Mouse (Mus musculus) forelimb bud, embryonic 11.5 days (tissue): ENCODE measurements around the gene Mapt.

Source experiments
- DNase-seq: peaks from one replicate; pipeline ENCODE4 v3.0.0-alpha.2; 2012; ENCODE audit warnings: low read depth, low spot score

Mapt gene

DNA sequence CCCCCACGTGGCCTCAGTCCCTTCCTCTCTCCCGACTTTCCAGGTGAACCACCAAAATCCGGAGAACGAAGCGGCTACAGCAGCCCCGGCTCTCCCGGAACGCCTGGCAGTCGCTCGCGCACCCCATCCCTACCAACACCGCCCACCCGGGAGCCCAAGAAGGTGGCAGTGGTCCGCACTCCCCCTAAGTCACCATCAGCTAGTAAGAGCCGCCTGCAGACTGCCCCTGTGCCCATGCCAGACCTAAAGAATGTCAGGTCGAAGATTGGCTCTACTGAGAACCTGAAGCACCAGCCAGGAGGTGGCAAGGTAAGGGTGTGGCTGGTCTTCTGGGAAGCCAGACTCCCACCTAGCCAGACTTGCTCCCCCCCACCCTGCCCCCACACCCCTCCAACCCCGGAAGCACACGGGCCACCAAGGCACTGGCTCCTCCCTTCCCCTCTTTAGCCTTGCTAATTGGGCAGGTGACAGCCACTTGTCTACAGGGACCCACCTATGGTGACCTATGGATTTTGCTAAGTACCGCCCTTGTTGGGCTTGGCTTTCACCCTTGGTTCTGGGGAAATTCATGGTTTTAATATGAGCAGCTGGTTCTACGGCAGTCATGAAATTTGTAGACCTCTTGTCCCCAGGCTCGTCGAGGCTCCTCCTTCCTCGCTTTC lies 79.2 kb downstream of the Mapt start:
- DNase-seq, result no peak

DNA sequence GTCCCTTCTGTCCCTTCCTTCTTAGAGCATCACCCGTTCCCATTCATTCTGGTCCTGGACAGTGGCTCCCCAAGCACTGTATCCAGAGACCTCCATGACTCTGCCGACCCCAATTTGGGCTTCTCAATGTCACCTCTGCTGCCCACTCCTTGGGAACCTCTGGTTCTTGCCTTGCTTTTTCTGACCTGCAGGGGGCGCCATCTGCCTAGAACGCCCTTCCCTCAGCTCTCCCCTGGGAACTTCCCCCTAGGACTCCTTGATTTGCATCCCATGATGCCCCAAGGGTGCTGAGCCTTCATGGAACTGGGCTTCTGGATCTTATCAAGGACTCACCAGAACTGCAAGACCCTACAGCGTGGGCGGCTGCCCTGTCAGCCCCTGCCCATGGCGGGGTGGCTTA lies 80.5 kb downstream of the Mapt start:
- DNase-seq, result no peak

DNA sequence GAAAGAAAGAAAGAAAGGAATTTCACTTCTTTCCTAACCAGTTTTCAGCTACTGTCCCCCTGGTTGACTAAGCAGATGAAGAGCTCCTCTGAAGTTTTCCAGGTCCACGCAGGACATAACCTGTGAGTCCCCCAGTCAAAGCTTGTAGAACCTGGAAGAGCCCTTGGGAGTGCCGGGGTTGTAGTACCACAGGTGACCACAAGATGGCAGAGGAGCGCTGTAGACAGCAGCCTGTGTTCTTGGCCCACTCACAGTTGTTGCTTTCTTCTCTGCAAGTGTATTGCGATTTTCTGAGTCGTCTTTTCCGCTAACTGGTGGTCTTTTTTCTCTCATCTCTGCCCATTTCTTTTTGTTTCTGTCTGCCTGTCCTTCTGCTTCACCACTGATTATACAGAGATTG lies 84.5 kb downstream of the Mapt start:
- DNase-seq, result peak; percentile 90

DNA sequence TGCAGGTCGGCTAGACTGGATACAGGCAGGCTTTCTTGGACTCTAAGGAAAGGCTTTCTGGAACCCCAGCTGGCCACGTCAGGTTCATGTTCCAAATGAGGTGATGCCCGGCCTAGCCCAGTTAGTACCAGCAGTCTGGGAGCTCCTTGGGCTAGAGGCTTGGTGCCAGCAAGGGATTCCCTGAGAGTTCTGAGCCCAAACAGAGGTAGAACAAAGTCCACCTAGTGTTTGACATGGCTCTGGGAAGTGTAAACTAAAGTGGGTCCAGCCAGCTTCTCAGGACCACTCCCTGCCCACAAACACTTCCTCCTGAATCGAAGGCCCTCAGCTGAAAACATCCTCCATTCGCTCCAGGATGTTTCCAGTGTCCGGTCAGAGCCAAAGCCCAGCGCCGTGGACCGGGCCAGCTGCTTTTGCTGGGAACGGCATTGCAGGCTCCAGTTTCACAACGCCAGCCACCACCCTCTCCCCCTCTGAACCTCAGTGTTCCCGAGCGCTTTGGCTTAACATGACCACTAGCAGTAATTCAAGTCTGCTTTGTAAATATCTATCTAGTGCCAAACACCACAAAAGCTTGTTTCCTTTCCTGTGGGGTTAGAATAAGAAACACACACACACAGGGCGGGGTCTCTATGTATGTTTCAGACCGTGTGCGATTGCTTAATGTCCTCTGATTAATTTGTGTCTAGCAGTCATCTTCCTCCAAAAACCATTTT lies 85.7 kb downstream of the Mapt start:
- DNase-seq, result no peak

DNA sequence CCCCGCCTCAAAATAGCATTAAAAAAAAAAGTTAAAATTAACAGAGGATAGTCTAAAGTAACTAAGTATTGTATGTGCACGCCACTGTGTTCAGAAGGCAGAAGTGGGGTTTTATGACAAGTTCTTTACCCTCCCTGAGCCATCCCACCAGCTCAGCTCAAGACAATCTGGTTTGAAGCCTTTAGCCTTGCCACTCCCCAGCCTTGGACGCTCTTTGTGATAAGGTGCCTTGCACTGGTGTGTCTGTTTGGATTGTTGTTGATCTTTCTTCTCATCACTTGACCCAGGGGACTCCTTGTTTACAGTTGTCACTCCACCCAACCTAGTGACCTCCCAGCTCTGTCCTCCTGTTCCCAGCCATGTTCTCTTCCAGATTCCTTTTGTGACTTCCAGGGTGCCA lies 86.4 kb downstream of the Mapt start:
- DNase-seq, result no peak

DNA sequence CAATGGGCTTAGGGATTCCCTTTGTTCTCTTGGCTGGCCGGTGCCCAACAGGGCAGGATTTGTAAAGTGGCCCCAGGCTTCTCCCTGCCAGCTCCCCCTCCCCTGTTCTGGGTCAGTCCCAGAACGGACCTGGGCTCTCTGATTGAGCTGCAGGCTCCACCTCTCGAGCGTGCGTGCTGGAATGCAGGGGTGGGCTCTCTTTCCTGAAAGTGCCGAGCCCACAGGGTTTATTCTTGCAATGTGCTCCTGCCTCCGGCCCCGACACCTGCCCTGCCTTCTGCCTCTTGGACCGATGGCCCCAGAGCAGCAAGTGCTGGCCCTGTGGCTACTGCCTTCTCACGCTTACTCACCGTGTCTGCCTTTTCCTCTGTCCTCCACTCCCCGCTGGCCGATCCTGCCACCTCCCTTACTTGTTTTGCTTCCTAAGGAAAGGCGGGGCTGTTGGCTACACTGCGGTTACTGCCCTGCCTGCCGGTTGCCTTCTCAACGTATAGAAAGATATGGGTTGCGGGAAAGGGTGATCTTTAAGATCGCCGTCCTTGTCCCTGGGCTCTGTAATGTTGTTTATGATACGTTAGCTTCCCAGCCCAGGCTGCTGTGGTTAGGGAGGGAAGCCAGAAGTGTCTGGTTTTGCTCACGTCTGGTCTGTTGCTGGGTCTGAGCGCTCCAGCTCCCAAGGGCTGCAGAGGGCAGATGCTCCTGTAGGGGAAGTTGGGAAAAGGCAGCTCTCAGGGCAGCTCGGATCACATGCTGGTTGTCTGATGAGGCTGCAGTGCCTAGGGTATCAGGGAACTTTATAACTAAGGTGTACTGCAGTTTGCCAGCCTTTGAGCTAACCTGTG lies 88.0 kb downstream of the Mapt start:
- peak; percentile 46 for DNase-seq

DNA sequence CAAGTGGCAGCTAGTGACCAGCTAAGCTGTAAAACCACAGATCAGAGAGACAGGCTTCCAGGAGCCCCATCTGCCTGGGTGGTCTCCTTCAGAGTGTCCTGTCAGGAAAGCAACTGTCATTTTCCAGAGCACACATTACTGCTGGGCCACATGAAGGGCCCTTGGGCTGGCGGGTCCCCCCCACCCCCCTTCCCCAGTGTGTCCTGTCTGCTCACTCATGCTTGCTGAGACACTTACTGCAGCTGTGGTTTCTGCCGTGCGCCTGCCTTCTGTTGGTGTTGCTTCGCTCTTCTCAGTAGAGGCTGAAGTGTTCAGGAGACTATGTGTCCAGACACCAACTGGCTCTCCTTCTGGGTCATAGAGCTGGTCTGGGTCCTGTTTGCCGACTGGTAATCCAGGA lies 89.3 kb downstream of the Mapt start:
- no peak for DNase-seq

DNA sequence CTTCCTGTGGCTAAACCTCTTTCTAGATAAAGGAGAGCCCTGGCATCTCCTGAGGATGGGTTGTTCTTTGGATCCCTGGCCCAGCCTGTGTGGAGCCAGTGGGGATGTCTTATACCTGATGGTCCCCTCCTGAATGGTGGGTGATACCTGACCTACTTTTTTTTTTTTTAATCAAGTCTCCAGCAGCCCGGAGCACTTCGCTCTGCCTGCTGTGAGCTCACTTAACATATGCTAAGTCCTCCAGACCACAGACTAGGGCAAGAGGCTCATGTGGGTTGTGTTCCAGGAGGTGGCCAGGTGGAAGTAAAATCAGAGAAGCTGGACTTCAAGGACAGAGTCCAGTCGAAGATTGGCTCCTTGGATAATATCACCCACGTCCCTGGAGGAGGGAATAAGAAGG lies 91.0 kb downstream of the Mapt start:
- no peak for DNase-seq

DNA sequence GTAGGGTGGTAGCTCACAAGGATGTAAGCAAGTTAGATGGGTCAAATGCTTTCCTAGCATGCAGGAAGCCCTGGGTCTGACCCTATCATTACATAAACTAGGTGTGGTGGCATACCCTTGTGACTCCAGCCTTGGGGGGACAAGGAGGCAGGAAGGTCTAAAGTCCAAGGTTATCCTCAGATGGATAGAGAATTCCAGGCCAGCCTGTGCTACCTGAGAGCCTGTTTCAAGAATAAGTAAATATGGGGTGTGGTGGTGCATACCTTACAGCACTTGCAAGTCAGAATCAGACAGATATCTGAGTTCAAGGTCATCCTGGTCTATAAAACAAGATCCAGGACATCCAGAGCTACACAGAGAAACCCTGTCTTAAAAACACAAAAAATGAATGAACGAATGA lies 96.3 kb downstream of the Mapt start:
- DNase-seq, result no peak

DNA sequence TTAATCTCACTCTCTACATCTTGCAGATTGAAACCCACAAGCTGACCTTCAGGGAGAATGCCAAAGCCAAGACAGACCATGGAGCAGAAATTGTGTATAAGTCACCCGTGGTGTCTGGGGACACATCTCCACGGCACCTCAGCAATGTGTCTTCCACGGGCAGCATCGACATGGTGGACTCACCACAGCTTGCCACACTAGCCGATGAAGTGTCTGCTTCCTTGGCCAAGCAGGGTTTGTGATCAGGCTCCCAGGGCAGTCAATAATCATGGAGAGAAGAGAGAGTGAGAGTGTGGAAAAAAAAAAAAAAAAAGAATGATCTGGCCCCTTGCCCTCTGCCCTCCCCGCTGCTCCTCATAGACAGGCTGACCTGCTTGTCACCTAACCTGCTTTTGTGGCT lies 96.8 kb downstream of the Mapt start:
- DNase-seq, result no peak

DNA sequence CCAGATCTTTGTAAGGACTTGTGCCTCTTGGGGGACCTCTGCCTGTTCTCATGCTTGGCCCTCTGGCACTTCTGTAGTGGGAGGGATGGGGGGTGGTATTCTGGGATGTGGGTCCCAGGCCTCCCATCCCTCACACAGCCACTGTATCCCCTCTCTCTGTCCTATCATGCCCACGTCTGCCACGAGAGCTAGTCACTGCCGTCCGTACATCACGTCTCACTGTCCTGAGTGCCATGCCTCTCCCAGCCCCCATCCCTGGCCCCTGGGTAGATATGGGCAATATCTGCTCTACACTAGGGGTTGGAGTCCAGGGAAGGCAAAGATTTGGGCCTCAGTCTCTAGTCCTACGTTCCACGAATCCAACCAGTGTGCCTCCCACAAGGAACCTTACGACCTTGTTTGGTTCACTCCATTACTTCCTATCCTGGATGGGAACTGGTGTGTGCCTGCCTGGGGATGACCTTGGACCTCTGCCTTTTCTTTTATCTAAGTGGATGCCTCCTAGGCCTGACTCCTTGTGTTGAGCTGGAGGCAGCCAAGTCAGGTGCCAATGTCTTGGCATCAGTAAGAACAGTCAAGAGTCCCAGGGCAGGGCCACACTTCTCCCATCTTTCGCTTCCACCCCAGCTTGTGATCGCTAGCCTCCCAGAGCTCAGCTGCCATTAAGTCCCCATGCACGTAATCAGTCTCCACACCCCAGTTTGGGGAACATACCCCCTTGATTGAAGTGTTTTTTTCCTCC lies 98.2 kb downstream of the Mapt start:
- no peak for DNase-seq

DNA sequence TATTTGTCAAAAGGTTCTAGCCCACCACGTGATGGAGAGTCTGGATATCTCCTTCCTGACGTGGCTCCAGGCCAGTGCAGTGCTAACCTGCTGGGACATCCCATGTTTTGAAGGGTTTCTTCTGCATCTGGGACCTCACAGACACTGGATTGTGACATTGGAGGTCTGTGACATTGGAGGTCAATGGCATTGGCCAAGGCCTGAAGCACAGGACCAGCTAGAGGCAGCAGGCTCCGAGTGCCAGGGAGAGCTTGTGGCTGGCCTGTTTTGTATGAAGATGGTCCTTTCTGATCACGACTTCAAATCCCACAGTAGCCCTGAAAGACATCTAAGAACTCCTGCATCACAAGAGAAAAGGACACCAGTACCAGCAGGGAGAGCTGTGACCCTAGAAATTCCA lies 99.0 kb downstream of the Mapt start:
- DNase-seq, result no peak

DNA sequence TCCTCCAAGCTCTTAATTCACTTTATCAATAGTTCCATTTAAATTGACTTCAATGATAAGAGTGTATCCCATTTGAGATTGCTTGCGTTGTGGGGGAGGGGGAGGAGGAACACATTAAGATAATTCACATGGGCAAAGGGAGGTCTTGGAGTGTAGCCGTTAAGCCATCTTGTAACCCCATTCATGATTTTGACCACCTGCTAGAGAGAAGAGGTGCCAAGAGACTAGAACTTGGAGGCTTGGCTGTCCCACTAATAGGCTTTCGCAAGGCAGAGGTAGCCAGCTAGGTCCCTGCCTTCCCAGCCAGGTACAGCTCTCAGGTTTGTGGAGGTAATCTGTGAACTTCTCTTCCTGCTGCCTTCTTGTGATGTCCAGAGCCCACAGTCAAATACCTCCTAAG lies 100.0 kb downstream of the Mapt start:
- DNase-seq, result no peak

DNA sequence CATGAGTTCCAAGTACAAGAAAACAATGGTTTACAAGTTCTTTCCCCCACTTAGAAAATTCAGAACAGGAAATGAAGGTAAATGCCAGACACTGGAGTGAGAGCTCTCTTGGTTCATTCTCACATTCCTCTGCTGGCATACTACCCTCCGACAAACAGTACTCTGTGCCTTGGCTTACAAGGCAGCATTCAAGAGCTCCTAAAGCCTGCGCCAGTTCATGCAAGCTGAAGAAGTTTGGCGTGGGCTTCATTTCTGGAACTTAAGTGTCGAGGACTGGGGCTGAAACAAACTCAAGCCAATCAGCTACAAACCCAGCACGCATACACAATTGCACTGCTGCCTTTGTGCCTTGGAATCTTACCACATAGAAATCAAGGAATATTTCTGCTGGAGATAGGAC lies 100.9 kb downstream of the Mapt start:
- no peak for DNase-seq

DNA sequence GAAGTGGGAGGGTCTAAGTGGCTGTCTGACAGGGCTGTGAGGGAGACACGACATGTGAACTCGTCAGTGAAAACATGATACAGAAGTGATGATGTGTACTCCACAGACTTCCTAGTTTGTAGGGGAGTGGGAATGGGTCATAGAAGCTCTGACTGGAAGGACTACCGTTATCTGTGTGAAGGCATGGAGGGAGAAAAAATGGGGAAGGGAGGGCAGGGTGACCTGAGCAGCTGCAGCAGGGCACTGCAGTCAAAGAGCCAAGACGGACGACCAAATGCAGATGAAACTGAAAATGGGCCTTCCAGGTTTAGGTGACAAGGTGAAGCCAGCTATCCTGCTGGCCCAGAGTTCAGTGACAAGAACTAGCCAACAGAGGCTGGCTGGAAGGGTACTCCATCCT lies 102.9 kb downstream of the Mapt start:
- no peak for DNase-seq

DNA sequence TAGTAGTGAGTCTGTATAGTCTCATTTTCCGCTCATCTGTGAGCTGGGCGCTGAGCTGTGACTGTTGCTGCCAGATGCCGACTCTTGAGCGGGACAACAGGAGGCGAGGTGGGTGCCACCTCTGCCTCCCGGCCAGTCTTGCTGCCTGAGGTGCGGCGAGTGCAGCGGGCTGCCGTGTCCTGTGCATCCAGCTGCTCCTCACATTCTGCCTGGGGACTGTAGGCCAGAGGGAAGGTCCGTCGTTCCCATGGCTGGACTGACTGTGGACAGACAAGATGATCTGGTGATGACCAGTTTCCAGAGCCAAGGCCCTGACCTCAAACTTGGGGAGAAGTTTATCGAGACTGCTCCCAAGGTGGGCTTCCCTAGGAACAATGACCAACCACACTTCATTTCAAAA lies 103.8 kb downstream of the Mapt start:
- no peak for DNase-seq

DNA sequence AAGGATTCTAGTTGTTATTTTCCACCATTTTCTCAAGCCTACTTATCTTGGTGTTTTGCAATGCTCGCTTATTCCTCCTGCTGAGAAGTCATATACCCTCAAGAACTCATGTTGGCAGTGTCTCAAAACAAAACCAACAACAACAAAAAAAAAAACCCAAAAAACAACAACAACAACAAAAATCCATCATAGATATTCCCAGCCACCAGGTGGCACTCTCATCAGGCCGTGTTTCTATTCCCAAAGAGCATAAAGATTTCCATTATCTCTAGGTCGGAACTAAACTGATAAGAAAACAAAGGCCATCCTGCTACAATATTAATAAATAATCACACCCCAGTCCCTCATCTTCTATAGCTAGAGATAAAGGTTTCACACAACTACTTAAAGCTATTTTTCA lies 115.7 kb downstream of the Mapt start:
- no peak for DNase-seq

DNA sequence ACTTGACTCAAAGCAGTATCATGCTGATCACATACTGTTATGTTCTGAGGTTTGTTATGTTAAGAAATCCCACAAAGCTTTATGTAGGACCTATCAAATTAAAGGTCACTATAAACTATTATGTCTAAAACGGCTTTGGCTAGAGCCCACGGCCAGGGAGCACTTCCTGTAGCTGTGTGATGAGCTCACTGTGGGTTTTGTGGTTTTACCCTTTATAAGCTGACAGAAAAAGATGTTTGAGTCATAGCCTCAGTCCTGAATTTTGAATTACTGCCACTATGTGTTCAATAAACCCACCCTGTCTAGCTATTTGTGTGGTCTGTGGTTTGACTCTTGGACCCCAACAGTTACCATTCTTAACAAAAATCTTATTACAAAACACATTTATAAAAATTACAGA lies 130.6 kb downstream of the Mapt start:
- DNase-seq, result no peak

DNA sequence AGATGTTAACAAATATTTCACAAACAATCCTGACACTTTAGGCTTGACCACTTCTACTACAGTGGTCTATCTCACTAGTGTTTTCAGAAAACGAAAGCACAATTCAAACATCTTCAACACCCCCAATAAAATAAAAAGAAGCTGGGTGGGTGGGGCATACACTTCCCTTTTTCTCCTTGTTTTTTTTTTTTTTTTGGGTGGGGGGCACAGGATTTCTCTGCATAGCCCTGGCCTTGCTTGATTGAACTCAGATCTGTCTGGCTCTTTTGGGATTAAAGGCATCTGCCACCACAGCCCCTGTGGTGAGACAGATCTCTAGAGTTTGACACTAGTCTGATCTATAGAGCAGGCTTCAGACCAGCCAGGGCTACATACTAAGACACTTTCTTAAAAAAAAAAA lies 131.5 kb downstream of the Mapt start:
- no peak for DNase-seq

DNA sequence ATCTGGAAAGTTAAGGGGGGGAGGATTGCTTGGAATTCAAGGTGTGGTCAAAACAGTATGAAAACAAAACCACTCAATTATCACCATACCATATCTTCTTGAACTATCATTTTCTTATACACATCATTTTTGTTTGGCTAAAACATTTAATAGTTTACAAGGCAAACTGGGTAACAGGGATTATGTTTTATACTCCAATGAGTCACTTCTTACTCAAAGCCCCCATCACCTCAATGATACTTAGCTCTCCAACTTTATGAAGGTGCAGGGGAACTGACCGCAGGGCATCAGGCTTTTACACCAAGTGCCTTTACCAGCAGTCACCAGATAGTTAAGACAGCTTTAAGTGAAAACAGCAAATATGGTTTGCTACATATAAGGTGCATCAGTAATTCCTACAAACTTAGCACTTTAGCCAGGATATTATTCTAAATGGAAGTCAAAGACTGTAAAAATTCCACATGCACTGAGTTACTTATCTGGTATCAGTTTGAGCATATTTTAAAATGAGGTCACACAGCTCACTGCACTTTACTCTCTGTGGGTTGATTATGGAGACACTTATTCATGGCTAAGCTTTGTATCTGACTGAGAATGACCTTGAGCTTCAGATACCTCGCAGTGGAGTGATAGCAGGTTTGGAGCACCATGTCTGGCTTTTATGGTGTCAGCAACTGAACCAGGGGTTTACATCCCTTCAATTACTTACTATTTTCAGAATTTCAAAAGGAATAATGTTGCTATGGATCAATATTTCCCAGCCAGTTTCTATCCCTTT lies 132.8 kb downstream of the Mapt start:
- no peak for DNase-seq

DNA sequence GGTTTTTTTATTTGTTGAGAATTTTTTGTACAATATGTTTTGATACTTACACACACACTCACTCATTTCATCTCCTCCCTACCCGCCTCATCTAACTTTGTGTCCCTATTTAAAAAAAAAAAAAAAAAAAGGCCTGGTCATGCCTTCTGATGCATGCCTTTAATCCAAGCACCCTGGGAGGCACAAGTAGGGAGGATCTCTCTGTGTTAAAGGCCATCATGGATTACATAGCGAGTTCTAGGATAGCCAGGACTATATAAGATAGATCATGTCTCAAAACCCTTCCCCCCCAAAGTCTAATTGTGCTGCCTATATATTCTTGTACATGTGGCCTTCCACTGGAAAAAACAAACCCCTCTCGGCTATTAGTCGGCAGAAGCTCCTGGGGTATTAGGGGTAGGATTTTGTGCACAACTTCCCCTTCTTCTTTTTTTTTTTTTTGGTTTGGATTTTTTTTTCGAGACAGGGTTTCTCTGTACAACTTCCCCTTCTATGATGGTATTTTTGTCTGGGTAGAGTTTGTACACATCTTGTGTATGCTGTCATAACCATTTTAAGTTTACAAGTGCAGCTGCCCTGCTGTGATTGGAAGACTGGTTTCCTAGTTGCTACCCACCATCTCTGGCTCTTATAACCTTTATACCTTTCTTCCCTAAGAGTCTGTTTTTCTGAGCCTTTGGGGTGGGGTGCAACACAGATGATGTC lies 136.4 kb downstream of the Mapt start:
- no peak for DNase-seq
